Mouse (Mus musculus) cortical plate, adult 2 months (tissue): Measurements from ENCODE around the gene Ttf2.

ENCODE experiments used
- CTCF ChIP-seq: fragments of 200-500 bp; IDR thresholded peaks from 2 replicates; pipeline ENCODE4 v1.5.1; 2011; ENCODE audit warnings: mild to moderate bottlenecking, control low read depth, low read length; ENCODE audit not compliant: insufficient read depth; ENCODE audit errors: extremely low read depth
- POLR2A ChIP-seq: fragments of 200-500 bp; IDR thresholded peaks from 2 replicates; pipeline ENCODE4 v1.6.1; 2011; ENCODE audit warnings: mild to moderate bottlenecking, low read length, control low read depth; ENCODE audit not compliant: insufficient read depth; ENCODE audit errors: extremely low read depth

DNA sequence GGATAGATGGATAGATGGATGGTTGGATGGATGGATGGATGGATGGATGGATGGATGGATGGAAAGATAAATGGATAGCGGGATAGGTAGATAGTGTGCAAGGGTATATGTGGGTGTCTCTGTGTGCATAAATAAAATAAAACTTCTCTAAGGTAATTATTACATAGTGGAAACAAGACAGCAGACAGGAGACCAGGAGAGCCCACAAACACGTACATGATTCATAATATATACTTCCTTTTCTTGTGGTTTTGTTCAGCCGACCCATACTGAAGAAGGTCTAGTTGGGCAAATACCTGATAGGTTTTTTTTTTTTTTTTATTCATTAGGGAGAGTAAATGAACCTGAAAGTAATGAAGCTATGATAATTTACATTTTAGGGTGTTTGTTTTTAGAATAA lies 44.1 kb upstream of the Ttf2 start:
- TF ChIP-seq CTCF (no peak), POLR2A (no peak)
